Mouse (Mus musculus) left cerebral cortex, postnatal 36 days (tissue): ENCODE results near the gene Ispd. TPM values are rescaled to one million over a fixed set of nuclear protein-coding genes. Genes with fewer than 3 reads are reported as not detected.

ENCODE experiments used
- DNase-seq, 2 experiments: peaks; one replicate each; pipeline ENCODE4 v3.0.0; 2021 to 2022; ENCODE audit warnings: low spot score in 2 of 2, mixed read lengths in 1 of 2
- intact Hi-C: fragments of 180-260 bp; cut with DNase I; formaldehyde crosslinking; loops from one replicate; pipeline ENCODE4 v1.15.1; 2025
- total RNA-seq, 2 experiments: library from RNA; stranded (reverse); gene quantifications; 2 replicates each; pipeline ENCODE4 v1.2.3; 2021

Ispd gene
- total RNA-seq, 2 experiments from 2014 or later: 8.9 to 10.8 TPM

DNA sequence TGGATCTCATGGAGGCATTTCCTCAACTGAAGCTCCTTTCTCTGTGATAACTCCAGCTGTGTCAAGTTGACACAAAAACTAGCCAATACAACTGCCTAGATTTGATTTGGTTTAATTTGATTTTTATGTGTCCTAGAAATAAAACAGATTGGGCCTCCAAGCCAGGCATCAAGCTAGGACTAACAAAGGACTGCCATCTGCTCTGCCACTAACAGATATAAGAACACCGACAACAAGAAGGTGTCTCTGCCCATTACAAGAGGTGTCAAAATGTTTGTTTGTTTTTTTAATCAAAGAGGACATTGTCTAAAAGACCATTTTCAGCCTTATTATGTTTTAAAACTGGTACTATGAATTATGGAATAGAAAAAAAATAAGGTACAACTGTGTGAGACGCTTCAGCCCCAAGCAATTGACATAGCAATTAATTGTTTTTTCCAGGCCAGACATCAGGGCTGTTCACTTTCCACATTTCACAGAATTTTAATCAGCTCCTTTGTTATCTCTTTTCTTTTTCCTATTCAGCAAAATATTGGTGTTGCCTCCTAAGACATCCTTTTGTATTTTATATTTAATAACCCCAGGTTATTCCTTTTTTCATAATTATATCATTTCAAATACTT is 299.7 kb downstream of the Ispd start:
- intact Hi-C loops: no loop called here
- DNase-seq: no peak

- intact Hi-C loops: no loop called here
- no peak for DNase-seq
Measured at GRCm38 (mm10) chr12:36681779-36682178, 300.5 kb downstream of the Ispd start.

GRCm38 (mm10) chr12:36694072-36694471 is 312.8 kb downstream of the Ispd start:
- intact Hi-C loops: no loop called here
- DNase-seq: no peak

GRCm38 (mm10) chr12:36704380-36704779 is 323.1 kb downstream of the Ispd start:
- intact Hi-C loops: loop anchor here (10.0 kb wide), 1 partner anchor 490 kb away; no protein-coding TSS in a partner anchor
- no peak for DNase-seq

- intact Hi-C loops: loop anchor here (10.0 kb wide), 1 partner anchor 494 kb away; no protein-coding TSS in a partner anchor
- no peak for DNase-seq
Measured at GRCm38 (mm10) chr12:36708810-36709209, 327.6 kb downstream of the Ispd start.

GRCm38 (mm10) chr12:36713866-36714662 is 332.8 kb downstream of the Ispd start:
- intact Hi-C loops: loop anchor here (2.0 to 10.0 kb wide), 3 partner anchors 737 to 1401 kb away; no protein-coding TSS in a partner anchor
- peak in 1 of 2 experiments; percentile 7 for DNase-seq

DNA sequence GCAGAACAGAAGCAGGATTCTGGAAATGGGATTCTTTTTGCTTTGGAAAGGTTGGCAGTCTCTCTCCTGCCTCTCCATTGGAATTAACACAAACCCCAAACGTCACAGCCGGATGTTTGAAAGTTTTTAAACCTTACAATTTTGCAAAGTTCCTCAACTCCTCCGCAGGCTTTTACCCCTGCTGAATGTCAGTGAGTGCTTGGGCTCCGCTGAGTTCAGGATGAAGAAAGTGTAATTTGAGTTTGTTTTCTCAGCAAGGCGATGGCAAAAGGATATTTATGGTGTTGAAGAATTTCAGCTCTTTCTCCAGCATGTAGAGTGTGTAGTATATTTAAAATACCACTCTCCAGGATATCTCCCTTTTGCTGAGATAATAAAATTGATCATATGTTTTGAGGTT is 336.3 kb downstream of the Ispd start:
- DNase-seq: no peak
- intact Hi-C loops: loop anchor here (10.0 kb wide), 2 partner anchors 877 to 1397 kb away; no protein-coding TSS in a partner anchor

GRCm38 (mm10) chr12:36718417-36718816 is 337.2 kb downstream of the Ispd start:
- no peak for DNase-seq
- intact Hi-C loops: loop anchor here (10.0 kb wide), 2 partner anchors 876 to 1396 kb away; no protein-coding TSS in a partner anchor

DNA sequence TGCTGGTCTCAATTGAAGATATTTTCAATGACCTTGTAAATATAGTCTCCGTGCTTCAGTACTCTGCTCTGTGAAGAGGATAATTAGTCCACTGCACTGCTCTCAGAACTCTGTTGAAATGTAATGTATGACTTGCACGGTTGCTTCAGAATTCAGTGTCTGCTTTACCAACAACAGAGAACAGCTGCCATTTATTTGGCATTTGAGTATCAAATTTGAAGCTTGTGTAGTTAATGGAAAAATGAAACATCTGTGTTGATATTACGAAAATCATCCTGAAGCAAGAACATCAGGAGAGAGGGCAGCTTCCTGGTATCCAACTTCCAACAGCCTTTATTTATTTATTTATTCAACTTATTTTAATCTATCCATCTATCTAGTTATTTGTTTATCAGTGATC is 337.8 kb downstream of the Ispd start:
- intact Hi-C loops: loop anchor here (10.0 kb wide), 2 partner anchors 876 to 1396 kb away; no protein-coding TSS in a partner anchor

DNA sequence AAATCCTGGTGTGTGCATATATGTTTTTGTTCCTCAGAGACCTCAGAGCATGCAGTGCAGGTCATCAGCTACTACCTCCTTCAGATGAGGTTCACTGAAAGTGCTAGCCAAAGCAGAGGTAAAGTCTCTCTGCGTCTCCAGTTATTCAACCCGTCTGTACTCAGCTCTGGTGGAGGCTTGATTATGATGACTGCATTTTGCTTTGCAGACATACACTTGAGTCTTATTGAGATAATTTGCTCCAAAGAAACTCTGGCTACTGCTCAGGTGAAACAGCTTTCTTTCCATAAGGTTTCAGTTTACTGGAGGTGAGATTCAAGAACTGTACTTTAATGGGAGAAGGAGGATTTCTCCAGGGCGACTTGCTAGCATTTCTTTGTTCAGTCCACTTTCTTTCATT is 339.5 kb downstream of the Ispd start:
- intact Hi-C loops: no loop called here
- DNase-seq: no peak

More for the DNA sequence above, 337.8 kb downstream of the Ispd start:
- no peak for DNase-seq

GRCm38 (mm10) chr12:36721223-36721622 is 340.0 kb downstream of the Ispd start:
- intact Hi-C loops: no loop called here

DNA sequence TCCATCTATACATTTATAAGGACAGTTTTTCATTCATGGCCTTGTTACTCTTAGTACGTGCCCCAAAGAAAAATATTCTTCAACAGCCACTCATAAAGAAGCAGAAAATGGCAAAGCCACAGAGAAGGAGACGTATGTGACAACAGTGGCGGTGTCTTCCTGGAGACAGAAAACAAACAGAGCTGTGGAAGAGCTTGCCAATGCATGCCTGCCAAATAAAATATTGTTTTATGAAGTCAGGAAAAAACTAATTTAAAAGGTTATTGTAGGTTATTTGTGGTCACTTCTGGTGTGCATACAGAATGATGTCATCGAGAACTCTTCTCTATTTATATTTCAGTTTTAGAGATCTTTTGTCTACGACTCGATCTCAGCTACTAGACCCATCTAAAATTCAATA is 341.5 kb downstream of the Ispd start:
- intact Hi-C loops: no loop called here
- DNase-seq: no peak

More at GRCm38 (mm10) chr12:36721223-36721622, 340.0 kb downstream of the Ispd start:
- DNase-seq: no peak

DNA sequence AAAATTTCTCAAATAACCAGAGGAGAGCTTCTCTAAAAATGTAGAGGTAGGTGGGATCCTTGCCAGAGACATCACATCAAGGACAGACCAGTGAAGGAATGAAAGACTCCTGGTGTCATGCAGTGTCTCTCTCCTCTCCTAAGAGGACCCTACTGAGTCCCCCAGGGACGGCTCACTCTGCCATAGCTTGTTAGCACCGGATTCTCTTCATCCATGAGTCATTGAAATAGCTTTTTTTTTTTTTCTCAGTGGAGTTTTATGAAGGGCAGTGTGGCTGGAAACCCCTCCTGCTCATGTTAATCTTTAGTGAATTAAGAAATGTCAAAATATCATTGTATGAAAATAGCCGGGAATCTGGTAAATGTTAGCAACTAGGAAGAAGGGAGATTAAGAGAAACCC is 342.1 kb downstream of the Ispd start:
- no peak for DNase-seq
- intact Hi-C loops: no loop called here

DNA sequence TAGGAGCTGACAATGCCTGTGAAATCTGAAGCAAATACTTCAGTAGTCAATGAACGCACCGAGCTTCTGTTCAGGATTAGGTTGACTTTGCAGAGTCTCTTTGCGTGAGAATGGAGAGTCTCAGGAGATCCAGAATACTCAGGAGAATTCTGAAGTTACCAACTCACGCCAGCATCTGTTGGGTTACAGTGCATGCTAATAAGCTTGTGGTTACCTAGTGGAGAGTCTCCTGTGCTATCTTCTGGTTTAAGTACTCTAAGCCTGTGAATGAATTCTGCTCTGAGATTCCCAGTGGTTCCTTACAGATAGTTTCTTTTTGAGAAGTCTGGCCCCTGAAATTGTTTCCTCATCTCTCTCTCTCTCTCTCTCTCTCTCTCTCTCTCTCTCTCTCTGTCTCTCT is 343.0 kb downstream of the Ispd start:
- intact Hi-C loops: no loop called here
- DNase-seq: no peak

DNA sequence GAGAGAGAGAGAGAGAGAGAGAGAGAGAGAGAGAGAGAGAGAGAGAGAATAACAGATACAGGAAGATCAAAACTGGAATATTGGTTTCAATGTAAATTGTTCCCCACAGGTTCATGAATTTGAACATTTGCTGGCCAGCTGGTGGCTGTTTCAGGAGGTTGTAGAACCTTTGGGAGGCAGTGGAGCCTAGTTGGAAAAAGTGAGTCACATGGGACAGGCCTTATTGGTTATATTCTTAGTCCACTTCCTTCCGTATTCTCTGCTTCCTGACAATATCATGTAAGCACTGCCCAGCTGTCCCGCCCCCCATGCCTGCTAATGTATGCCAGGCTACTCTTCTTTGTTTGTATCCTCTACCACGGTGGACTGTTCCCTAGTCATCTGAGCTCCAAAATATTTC is 344.0 kb downstream of the Ispd start:
- intact Hi-C loops: no loop called here
- no peak for DNase-seq

GRCm38 (mm10) chr12:36726026-36726425 is 344.8 kb downstream of the Ispd start:
- intact Hi-C loops: no loop called here
- DNase-seq: no peak

GRCm38 (mm10) chr12:36733673-36734371 is 352.6 kb downstream of the Ispd start:
- intact Hi-C loops: no loop called here

More at GRCm38 (mm10) chr12:36733673-36734371, 352.6 kb downstream of the Ispd start:
- no peak for DNase-seq
